Mouse (Mus musculus) gastrocnemius, postnatal 14 days (tissue): Measurements from ENCODE around the gene Mrps36. TPM values are rescaled to one million over a fixed set of nuclear protein-coding genes. Genes with fewer than 3 reads are reported as not detected.
"Not testable (repeated sequence)": the region's sequence is repeated elsewhere in the genome, so short reads cannot be mapped to it uniquely, and the experiment has no call there.

Experiments used
- DNase-seq: peaks from one replicate; pipeline ENCODE4 v3.0.0; 2021; ENCODE audit warnings: mixed read lengths
- intact Hi-C: fragments of 180-260 bp; cut with DNase I; formaldehyde crosslinking; loops from one replicate; pipeline ENCODE4 v1.15.1; 2025; ENCODE audit warnings: low total_unique reads
- long read RNA-seq, 2 experiments: library from polyadenylated mRNA; stranded (forward); transcript quantifications; one replicate each; pipeline ENCODE4 v2.0.0; 2021
- total RNA-seq, 2 experiments: library from RNA; stranded (reverse); gene quantifications; 2 replicates each; pipeline ENCODE4 v1.2.3; 2021

Mrps36 gene
- total RNA-seq: 100 to 1,000 TPM; 124 to 151 TPM
- long read RNA-seq, experiment 1, transcript Mrps36-203 (4 exons, 701 nt): major isoform, 100 of 130 reads
- long read RNA-seq, experiment 1, transcript Mrps36-202 (4 exons, 571 nt): minor isoform, 19 of 130 reads
- long read RNA-seq, experiment 1, partial matches to known transcripts: 1 of 130 reads
- long read RNA-seq, experiment 1, other reads (novel, unspliced or antisense): 6 of 130 reads
- long read RNA-seq, experiment 2, transcript Mrps36-202 (4 exons, 571 nt): minor isoform, 13 of 176 reads
- long read RNA-seq, experiment 2, transcript Mrps36-203 (4 exons, 701 nt): major isoform, 154 of 176 reads
- long read RNA-seq, experiment 2, partial matches to known transcripts: 1 of 176 reads
- long read RNA-seq, experiment 2, other reads (novel, unspliced or antisense): 6 of 176 reads

DNA sequence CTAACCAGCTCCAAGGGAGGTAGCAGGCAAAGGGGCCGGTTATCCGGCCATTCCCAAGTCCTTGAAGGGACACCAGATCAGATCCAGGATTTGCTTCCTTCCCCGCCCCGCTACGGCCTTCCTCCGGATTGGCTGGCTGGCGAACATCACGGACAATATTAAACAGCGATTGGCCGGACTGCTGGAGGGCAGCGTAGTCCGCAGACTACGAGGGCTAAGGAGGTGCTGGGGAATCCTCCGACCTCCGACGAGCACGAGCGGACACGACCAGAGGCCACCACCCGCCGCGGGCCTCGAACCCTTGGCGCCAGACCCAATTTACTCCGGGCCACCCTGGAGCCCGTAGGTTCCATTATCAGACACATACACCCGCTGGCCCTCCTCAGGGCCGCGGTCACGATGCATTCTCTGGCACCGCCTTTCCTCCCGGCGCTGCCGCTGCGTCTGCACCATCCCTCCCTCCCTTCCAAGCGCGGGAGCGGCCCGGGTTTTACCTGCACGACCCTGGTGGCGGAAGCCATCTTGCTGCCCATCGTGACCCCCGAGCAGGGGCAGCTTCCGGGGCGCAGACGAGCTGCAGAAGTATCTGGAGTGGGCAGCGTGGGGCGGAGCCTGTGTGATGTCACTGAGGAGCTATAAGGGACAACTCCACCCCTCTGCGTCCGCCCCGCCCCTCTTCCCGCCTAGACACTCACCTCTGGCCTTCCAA lies at the start of gene Mrps36:
TSS of gene Mrps36 (minus strand) at position 624 of the 709 bp plus-strand sequence.
- DNase-seq: peak; percentile 93
- intact Hi-C loops: no loop called here

DNA sequence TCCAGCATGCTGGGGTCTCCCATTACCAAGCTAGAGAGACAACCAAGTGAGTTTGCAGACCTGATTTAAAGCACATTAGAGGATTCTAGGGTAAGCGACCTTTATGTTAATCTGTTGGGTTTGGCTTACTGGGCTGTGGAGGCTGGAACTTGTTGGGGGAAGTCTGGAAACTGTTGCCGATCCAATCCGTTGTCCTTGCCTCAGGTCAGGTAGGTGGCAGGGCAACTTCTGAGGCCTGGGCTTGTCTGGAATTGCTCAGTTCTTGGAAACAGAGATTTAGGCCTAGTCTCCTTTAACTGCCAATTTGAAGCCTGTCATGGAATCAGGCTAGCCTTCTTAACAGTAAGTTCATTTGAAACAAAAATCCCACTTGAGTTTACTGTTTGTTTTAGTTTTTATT lies 44.6 kb upstream of the Mrps36 start:
- no peak for DNase-seq
- intact Hi-C loops: no loop called here

DNA sequence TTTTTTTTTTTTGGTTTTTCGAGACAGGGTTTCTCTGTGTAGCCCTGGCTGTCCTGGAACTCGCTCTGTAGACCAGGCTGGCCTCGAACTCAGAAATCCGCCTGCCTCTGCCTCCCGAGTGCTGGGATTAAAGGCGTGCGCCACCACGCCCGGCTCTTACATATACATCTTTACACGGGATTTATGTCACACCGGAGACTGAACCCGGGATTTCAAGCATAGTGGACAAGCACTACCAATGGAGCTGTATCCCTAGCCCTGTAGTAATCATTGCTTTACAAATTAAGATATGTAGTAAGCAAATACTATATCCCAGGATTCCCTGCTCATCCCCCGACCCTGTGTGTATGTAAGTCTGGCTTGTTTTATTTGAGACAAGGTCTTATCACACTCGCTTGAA lies 43.6 kb upstream of the Mrps36 start:
- DNase-seq, intact Hi-C loops: not testable (repeated sequence)

DNA sequence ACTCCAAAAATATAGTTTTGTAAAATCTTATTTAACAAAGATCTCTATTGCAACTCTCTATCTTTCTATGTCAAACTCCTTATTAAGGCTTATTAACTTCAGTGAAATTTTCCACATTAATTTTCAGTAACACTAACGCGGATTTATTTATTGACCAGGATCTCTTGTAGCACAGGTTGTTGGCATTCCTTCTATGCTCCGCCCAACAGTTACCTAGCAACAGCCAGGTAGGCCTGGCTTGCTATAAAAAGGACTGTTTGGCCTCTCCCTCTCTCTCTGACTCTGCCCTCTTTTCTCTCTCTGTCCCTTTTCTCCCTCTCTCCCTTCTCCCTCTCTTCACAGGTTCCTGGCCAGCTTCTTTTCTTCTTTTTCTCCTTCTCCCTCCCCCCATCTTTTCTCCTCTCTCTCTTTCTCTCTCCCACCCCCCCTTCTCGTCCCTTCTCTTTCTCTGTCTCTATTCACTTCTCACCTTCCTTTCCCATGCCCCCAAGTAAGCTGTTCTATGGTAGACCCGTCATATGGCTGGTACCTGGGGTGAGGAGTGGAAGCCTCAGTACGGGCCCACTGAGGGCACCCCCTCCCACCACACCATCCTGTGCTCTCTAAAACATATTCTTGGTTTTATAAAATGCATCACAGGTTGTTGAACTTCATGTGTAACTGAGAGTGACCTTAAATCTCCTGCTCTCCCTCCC lies 43.0 kb upstream of the Mrps36 start:
- intact Hi-C loops: no loop called here
- DNase-seq: no peak

DNA sequence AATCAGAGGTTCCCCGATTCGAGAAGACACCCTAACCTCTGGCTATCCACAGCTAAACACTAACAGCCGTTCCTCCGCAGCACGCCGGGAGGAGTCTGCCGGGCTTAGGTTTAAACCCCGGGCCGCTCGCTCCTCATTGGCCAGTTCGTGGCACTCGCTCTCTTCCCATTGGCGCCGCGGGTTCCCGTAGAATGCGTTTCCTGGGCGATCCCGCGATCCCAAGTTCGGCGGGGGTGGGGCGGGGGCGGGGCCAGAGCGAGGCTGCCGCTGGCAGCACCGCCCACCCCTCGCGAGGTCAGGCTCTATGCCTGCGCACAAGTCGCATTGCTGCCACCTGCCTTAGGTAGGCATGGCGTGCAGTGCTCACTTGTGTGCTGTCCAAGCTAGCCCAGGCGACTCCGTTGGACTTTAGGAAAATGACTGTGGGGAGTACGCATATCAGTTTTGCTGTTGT lies 42.0 kb upstream of the Mrps36 start, which contains the start of gene Ccnb1:
TSS of gene Ccnb1 (minus strand) at position 157 of the 454 bp plus-strand sequence.
- intact Hi-C loops: no loop called here
- DNase-seq: peak; percentile 94

DNA sequence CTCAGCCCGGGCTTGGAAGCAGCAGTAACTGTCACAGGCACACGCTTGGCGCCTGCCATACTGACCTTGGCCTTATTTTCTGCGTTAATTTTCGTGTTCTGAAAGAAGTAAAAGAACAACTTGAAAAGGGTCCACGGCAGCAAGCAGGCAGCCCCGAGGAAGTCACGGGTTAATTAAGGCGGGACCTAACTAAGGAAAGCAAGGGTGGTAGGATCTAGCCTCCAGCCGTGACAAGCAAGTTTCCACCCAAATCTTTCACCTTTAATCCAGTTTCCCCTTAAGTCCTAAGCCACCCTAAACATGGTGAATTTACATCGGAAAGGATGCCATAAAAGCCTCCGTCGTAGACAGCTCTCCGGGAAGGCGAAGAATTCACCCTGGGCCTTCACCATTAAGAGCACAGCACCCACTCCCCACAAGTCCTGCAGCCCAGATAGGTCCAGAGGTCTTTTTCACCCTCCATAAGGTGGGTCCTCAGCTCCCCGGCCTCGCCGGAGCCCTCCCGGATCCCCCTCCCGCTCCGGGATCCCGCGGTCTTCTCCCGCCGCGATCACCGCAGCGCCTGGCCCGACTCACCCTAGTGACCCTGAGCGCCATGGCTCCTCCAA lies 41.5 kb upstream of the Mrps36 start:
- intact Hi-C loops: no loop called here
- DNase-seq: no peak

DNA sequence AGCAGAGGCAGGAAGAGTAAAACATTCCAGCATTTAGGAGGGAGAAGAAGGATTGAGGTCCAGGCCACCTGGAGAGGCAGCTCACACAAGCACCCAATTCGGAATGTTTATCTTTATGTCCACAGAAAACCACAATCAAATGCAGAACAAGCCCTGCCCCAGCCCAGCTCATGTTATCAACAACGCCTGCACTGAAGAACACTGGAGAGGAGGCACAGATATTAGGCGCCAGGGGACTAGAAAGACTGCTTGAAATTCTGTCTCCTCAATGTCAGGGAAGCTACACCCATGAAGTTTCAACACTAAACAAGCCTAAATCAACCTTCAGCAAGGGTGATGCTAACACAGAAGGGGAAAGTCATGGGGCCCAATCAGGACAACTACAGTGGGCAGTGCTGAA lies 33.0 kb upstream of the Mrps36 start:
- intact Hi-C loops: no loop called here
- no peak for DNase-seq

DNA sequence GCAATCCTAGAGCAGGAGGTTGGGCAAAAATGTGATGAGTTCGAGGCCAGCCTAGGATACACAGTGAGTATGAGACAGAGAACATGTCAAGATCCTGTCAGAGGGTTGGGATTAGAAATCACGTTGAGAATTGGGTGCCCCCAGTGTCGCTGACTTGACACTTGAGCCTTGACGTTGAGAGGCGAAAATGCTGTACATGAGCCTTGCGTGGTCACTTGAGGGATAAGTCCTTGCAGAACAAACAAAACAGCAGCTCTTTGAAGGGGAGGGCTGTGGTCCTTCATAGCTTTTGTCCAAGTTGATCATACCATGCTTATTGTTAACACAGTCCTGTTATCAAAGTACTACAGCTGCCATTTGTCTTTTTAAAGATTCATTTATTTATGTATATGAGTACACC lies 32.3 kb upstream of the Mrps36 start:
- intact Hi-C loops: no loop called here
- DNase-seq: no peak

DNA sequence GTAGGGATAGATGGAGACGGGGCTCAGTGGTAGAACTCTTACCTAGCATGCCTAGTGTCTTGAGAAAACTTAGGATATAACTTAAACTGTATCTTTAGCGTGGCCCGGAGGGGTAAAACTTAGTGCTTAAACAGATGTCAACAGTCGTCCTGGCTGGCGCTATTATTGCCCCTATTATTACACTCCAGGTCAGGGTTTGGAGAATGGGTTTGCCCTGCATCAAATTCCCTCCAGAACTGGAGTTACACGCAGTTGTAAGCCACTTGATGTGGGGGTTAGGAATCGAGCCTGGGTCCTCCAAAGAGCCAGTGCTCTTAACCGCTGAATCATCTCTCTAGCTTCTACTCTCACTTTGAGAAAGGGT lies 31.6 kb upstream of the Mrps36 start:
- DNase-seq: no peak
- intact Hi-C loops: no loop called here

DNA sequence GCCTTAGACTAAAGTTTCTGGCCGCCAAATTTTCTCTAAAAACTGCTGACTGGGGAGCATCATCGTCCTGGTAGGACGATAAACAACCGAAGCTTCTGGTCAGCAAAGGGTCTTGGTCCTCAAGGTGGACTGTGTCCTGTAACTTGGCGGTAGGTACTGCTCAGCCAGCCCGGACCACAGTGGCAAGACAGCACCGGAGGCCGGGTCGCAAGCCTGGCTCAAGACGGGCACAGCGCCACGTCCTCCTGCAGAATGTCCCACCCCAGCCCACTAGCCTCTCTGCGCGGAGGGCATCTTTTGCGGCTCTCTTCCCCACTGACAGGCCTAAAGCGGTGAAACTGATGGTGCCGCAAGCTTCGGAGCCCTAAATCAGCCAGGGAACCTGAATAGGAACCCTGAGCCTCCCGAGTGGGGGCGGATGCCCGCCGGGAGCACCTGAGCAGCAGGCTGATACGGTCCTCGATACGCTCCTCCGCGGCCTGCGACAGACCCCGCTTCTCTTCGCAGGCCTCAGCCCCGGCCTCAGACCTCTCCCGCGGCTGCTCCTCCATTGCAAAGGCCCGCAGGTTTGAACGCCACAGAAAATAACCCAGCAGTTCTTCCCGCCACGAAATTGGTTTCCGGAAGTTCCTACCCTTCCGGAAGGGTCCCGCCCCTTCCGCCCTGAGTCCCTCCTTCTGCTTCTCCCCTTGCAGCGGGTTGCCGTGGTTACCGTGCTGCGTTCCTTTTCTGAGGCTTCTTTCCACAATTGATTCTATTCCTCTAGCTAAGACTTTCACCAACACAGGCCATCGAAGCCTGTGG lies 31.0 kb upstream of the Mrps36 start, which contains the start of gene Cenph:
TSS of gene Cenph (minus strand) at position 648 of the 804 bp plus-strand sequence.
- intact Hi-C loops: no loop called here
- peak; percentile 82 for DNase-seq

DNA sequence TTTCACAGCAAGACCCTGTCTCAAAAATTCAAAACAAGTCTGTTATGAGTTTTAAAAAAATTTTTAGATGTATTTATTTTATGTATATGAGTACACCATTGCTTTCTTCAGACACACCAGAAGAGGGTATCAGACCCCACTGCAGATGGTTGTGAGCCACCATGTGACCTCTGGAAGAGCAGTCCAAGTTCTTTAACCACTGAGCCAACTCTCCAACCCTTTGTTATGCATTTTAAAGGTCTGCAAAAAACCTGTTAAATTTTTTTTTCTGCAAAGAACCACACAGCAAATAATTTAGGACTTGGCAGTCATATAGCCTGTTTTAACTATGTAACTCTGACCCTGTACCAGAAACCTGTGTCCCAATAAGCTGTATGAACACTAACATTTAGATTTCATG lies 30.2 kb upstream of the Mrps36 start:
- intact Hi-C loops: no loop called here
- no peak for DNase-seq

DNA sequence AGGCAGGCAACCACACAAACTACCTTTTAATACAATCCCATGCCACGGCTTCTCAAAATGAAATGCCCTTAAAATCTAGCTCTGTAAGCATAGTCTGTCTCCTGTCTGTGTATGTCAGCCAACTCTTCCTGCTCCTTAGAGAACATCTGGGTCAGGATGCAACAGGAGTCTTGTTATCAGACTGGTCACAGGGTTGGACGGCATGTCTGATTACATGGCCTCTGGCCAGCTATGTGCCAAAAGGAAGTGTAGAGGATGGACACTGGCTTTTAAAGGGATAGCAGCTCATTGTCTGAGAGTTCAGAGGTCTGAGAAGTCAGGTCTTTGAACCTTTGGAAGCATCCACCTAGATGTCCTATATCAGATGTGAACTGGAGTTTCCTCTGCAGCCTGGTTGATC lies 10.9 kb upstream of the Mrps36 start:
- intact Hi-C loops: no loop called here
- DNase-seq: no peak

DNA sequence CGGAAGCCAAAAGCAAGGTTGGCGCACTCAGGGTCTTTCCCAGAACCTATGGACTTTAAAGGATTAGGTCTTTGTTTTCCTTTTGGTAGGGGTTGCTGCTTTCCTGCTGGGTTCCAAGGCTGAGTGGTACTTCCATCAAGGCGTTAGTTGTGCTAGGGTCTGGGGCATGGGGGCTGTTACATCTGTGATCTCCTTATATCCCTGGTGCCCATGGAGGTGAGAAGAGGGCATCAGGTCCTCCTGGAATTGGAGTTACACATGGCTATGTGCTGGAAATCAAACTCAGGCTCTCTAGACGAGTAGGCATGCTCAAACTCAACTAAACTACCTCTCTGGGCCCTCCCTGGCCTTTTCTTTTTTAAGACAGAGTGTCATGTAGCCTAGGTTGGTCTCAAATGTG lies 9.7 kb upstream of the Mrps36 start:
- DNase-seq: no peak
- intact Hi-C loops: no loop called here

DNA sequence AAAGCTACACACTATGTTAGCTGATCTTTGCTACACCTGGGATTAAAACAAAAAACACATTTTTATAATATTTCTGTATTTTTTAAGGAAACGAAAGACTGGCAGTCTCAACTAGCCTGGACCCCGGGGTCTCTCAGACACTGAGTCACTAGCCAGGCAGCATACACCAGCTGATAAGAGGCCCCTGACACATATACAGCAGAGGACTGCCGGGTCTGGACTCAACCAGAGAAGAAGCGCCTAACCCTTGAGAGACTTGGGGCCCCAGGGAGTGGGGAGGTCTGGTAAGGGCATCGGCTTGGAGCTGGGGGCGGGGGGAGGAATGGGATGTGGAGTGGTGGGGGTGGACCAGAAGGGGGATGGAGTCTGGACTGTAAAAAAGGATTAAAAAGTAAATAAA lies 8.6 kb upstream of the Mrps36 start:
- DNase-seq: no peak
- intact Hi-C loops: no loop called here

DNA sequence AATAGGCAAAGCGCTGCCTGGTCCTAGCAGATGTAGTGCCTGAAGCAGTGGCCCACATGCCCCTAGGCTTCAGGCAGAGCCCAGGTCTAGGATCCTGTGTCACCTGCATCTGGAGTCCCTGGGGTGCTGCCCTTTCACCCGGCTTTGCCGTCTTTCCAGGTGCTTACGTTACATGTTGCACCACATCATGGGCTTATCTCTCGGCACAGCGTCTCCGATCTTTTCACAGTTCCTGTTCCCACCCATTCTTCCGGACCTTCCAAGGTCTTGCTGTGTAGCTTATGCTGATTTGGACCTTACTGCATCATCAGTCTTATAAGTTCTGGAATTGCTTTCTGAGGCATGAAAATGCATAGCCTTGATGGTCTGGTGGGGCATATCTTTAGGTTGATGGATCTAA lies 8.1 kb upstream of the Mrps36 start:
- no peak for DNase-seq
- intact Hi-C loops: no loop called here

DNA sequence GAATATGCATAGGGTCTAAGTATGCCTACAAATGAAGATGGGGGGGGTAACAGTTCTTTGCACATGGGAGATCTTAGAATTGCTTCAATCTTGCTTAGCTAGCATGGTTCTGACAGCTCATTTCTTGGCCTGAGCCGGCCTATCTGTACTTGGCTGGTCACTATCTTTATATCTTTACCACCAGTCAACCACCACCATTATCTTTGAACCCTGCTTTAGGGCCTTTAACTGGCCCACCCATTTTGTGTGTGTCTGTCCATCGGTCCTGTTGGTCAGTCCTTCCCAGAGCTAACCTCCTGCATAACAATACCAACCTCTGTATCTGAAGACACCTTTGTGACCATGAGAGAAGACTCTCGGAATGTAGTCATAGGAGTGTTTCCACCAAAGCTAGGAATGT lies 6.9 kb upstream of the Mrps36 start:
- DNase-seq: no peak
- intact Hi-C loops: no loop called here

DNA sequence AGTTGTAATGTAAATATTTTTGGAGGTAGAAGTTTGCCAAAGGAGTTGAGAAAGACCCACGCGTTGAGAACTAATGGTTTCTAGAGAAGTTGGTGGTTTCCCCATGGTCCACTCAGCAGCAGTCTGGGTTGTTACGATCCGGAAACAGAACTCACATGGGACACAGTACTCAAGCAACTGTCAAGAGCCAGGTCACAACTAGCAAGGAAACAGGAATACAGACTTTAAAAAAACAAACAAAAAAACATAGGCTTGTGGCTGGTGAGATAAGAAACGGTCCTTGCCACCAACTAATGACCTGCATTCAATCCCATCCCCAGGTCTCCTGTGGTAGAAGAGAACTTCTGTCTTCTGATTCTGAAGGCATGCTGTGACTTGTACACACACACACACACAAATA lies 6.3 kb upstream of the Mrps36 start:
- intact Hi-C loops: no loop called here
- no peak for DNase-seq

DNA sequence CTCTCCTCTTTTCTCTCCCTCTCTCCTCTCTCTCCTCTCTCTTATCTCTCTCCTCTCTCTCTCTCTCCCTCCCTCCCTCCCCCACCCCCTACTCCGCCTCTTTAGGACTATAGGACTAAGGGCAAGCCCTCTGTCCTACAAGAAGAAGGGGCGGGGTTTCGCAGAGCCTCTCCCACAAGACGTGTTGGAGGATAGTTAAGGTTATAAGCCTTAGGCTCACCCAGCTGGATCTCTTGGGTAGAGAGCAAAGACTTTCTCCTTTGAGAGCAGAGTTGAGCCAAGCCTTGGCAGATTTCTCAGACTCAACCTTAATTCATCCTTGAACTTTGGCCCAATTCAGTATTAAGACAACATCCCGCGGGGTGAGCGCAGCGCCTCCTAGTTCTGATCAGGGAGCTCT lies 4.2 kb upstream of the Mrps36 start:
- intact Hi-C loops: no loop called here

DNA sequence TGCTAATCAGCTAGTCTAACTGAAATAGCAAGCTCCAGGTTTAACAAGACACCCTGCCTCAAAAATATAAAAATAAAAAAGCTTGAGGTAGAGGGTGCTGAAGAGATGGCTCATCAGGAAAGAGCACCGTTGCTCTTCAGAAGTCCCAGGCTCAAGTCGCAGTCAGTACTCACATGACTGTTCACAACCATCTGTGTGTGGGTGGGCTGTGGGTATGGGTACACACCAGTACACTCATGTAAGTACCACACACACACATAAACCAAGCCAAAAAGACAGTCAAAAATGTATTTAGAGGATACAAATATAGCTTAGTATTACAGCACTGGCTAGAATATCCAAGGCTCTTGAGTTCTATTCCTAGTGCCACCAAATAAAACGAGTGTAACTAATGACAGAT lies 1.6 kb upstream of the Mrps36 start:
- intact Hi-C loops: no loop called here
- DNase-seq: no peak

More for the DNA sequence above, 4.2 kb upstream of the Mrps36 start:
- no peak for DNase-seq
